Mouse (Mus musculus): ENCODE data around the gene Xpnpep1. TPM values are rescaled to one million over a fixed set of nuclear protein-coding genes. Genes with fewer than 3 reads are reported as not detected.

Gene Xpnpep1
- polyA plus RNA-seq, 1 experiment from 2014 or later, result 132 TPM

- no peak overlapping the region for H3K4me3 ChIP-seq
These were observed 34.0 kb downstream of the Xpnpep1 start for GRCm38 (mm10) chr19:53005978-53006377.

GRCm38 (mm10) chr19:53003554-53004365, 36.3 kb downstream of the Xpnpep1 start:
- no peak overlapping the region for H3K27ac ChIP-seq (replicated peaks)
- H3K9ac ChIP-seq, result no peak overlapping the region
- H3K4me3 ChIP-seq, result no peak overlapping the region
- ATAC-seq (ENCODE audit: low read depth), result no peak
- H3K36me3 ChIP-seq, result peaks cover 90% of the 10 kb centered on the region
- H3K9me3 ChIP-seq, result no peaks in the 10 kb centered on the region
- H3K27me3 ChIP-seq, result no peaks in the 10 kb centered on the region
- WGBS, result 95% methylated on average over 22 of the region's 22 CpGs
- no peak overlapping the region for H3K4me2 ChIP-seq
- 0 out of 2 replicates have a peak, but pooled peaks cover 5% of the 10 kb centered on the region for H3K4me1 ChIP-seq (replicated peaks)

More at GRCm38 (mm10) chr19:53005978-53006377, 34.0 kb downstream of the Xpnpep1 start:
- Histone ChIP-seq H3K4me1 (replicated peaks) (peaks cover 9% of the 10 kb centered on the region), H3K27me3 (no peaks in the 10 kb centered on the region), H3K9me3 (no peaks in the 10 kb centered on the region), H3K27ac (replicated peaks) (no peak overlapping the region), H3K36me3 (peaks cover 87% of the 10 kb centered on the region), H3K9ac (no peak overlapping the region), H3K4me2 (no peak overlapping the region)
- no peak for ATAC-seq (ENCODE audit: low read depth)
- 94% methylated on average over 19 of the region's 19 CpGs for WGBS

- H3K9ac ChIP-seq, result no peak overlapping the region
- H3K27ac ChIP-seq (replicated peaks), result no peak overlapping the region
- H3K4me3 ChIP-seq, result no peak overlapping the region
- H3K4me1 ChIP-seq (replicated peaks), result no peaks in the 10 kb centered on the region
- WGBS, result 91% methylated on average over 23 of the region's 23 CpGs
- H3K36me3 ChIP-seq, result peaks cover 97% of the 10 kb centered on the region
- no peaks in the 10 kb centered on the region for H3K9me3 ChIP-seq
- no peaks in the 10 kb centered on the region for H3K27me3 ChIP-seq
- H3K4me2 ChIP-seq, result no peak overlapping the region
- ATAC-seq (ENCODE audit: low read depth), result no peak
These were observed 37.6 kb downstream of the Xpnpep1 start for GRCm38 (mm10) chr19:53002166-53003095.

GRCm38 (mm10) chr19:52992880-52993440, 47.1 kb downstream of the Xpnpep1 start:
- H3K9me3 ChIP-seq, result no peaks in the 10 kb centered on the region
- no peaks in the 10 kb centered on the region for H3K4me1 ChIP-seq (replicated peaks)
- peak; percentile 86 for ATAC-seq (ENCODE audit: low read depth)
- H3K4me3 ChIP-seq, result no peak overlapping the region
- no peak overlapping the region for H3K27ac ChIP-seq (replicated peaks)
- H3K36me3 ChIP-seq, result peaks cover 59% of the 10 kb centered on the region
- no peaks in the 10 kb centered on the region for H3K27me3 ChIP-seq
- H3K9ac ChIP-seq, result no peak overlapping the region
- 68% methylated on average over 11 of the region's 11 CpGs for WGBS
- H3K4me2 ChIP-seq, result no peak overlapping the region

GRCm38 (mm10) chr19:52991924-52992323, 48.1 kb downstream of the Xpnpep1 start:
- Histone ChIP-seq H3K27me3 (no peaks in the 10 kb centered on the region), H3K9ac (no peak overlapping the region), H3K36me3 (peaks cover 49% of the 10 kb centered on the region), H3K4me3 (no peak overlapping the region), H3K9me3 (no peaks in the 10 kb centered on the region), H3K4me2 (no peak overlapping the region), H3K27ac (replicated peaks) (no peak overlapping the region), H3K4me1 (replicated peaks) (no peaks in the 10 kb centered on the region)
- no peak for ATAC-seq (ENCODE audit: low read depth)
- 79% methylated on average over 10 of the region's 10 CpGs for WGBS

- Histone ChIP-seq H3K4me1 (replicated peaks) (peaks cover 5% of the 10 kb centered on the region; the same call in 1 of the 2 replicates), H3K27ac (replicated peaks) (no peak overlapping the region), H3K9me3 (no peaks in the 10 kb centered on the region), H3K4me3 (no peak overlapping the region), H3K36me3 (no peaks in the 10 kb centered on the region), H3K9ac (no peak overlapping the region), H3K4me2 (no peak overlapping the region), H3K27me3 (no peaks in the 10 kb centered on the region)
- no peak for ATAC-seq (ENCODE audit: low read depth)
- WGBS, result 80% methylated on average over 12 of the region's 12 CpGs
These were observed 60.8 kb downstream of the Xpnpep1 start for GRCm38 (mm10) chr19:52979020-52979711.

- Histone ChIP-seq H3K9me3 (no peaks in the 10 kb centered on the region), H3K4me1 (replicated peaks) (peaks cover 5% of the 10 kb centered on the region; the same call in 1 of the 2 replicates), H3K36me3 (no peaks in the 10 kb centered on the region), H3K27ac (replicated peaks) (no peak overlapping the region), H3K4me3 (no peak overlapping the region), H3K4me2 (no peak overlapping the region), H3K9ac (no peak overlapping the region), H3K27me3 (no peaks in the 10 kb centered on the region)
- peak; percentile 69 for ATAC-seq (ENCODE audit: low read depth)
- whole genome bisulfite sequencing, result 50% methylated on average over 15 of the region's 15 CpGs
These were observed 64.3 kb downstream of the Xpnpep1 start for GRCm38 (mm10) chr19:52975564-52976185.

GRCm38 (mm10) chr19:52966339-52966738, 73.7 kb downstream of the Xpnpep1 start:
- no peaks in the 10 kb centered on the region for H3K4me1 ChIP-seq (replicated peaks)
- ATAC-seq (ENCODE audit: low read depth), result no peak
- no peak overlapping the region for H3K4me3 ChIP-seq
- WGBS, result 38% methylated on average over 8 of the region's 8 CpGs
- no peaks in the 10 kb centered on the region for H3K9me3 ChIP-seq
- no peaks in the 10 kb centered on the region for H3K27me3 ChIP-seq
- no peak overlapping the region for H3K27ac ChIP-seq (replicated peaks)
- no peak overlapping the region for H3K4me2 ChIP-seq
- no peak overlapping the region for H3K9ac ChIP-seq
- H3K36me3 ChIP-seq, result no peaks in the 10 kb centered on the region

GRCm38 (mm10) chr19:52962745-52963144, 77.3 kb downstream of the Xpnpep1 start:
- H3K9ac ChIP-seq, result no peak overlapping the region
- H3K27ac ChIP-seq (replicated peaks), result no peak overlapping the region
- no peaks in the 10 kb centered on the region for H3K27me3 ChIP-seq
- no peak for ATAC-seq (ENCODE audit: low read depth)
- WGBS, result 88% methylated on average over 2 of the region's 2 CpGs
- no peaks in the 10 kb centered on the region for H3K9me3 ChIP-seq
- H3K4me3 ChIP-seq, result no peak overlapping the region
- H3K4me1 ChIP-seq (replicated peaks), result no peaks in the 10 kb centered on the region
- H3K36me3 ChIP-seq, result no peaks in the 10 kb centered on the region
- no peak overlapping the region for H3K4me2 ChIP-seq

GRCm38 (mm10) chr19:52922678-52923495, 117.1 kb downstream of the Xpnpep1 start:
- 14% methylated on average over 25 of the region's 25 CpGs for WGBS
- Histone ChIP-seq H3K9ac (peak overlapping the region; percentile 26; the same call in 1 of the 2 replicates), H3K4me2 (peak overlapping the region; percentile 43), H3K27ac (replicated peaks) (no peak overlapping the region), H3K9me3 (0 out of 2 replicates have a peak, but pooled peaks cover 4% of the 10 kb centered on the region), H3K27me3 (no peaks in the 10 kb centered on the region), H3K4me1 (replicated peaks) (peaks cover 4% of the 10 kb centered on the region), H3K4me3 (peak overlapping the region; percentile 17), H3K36me3 (no peaks in the 10 kb centered on the region)
- ATAC-seq (ENCODE audit: low read depth), result peak; percentile 71
